Mouse (Mus musculus) adrenal gland, adult 18-20 months (tissue): ENCODE measurements around the gene Ropn1l. TPM values are rescaled to one million over a fixed set of nuclear protein-coding genes. Genes with fewer than 3 reads are reported as not detected.

Experiments
- DNase-seq, 2 experiments: peaks; one replicate each; pipeline ENCODE4 v3.0.0; 2021 to 2022; ENCODE audit warnings: low spot score in 2 of 2
- long read RNA-seq, 2 experiments: library from polyadenylated mRNA; stranded (forward); transcript quantifications; one replicate each; pipeline ENCODE4 v2.0.0; 2021
- total RNA-seq, 2 experiments: library from RNA; stranded (reverse); gene quantifications; 1 replicate in 1 of 2; 2 replicates in 1 of 2; pipeline ENCODE4 v1.2.3; 2021

Gene Ropn1l
- total RNA-seq, result 1 to 10 TPM; 3.7 to 4.9 TPM
- long read RNA-seq, experiment 1, partial matches to known transcripts, result 0 of 1 reads
- long read RNA-seq, experiment 1, other reads (novel, unspliced or antisense), result 0 of 1 reads
- long read RNA-seq, experiment 2, partial matches to known transcripts, result 0 of 1 reads
- long read RNA-seq, experiment 2, other reads (novel, unspliced or antisense), result 0 of 1 reads

GRCm38 (mm10) chr15:31453098-31453916 is at the start of gene Ropn1l:
Ropn1l (minus strand) TSS chr15:31453737.
- DNase-seq, result peak; percentile 92 to 93

- no peak for DNase-seq
These were observed 49.5 kb upstream of the Ropn1l start for GRCm38 (mm10) chr15:31502996-31503395.

GRCm38 (mm10) chr15:31502313-31502712 is 48.8 kb upstream of the Ropn1l start:
- DNase-seq, result no peak

- DNase-seq, result no peak
These were observed 41.3 kb upstream of the Ropn1l start for GRCm38 (mm10) chr15:31494803-31495202.

GRCm38 (mm10) chr15:31494310-31494709 is 40.8 kb upstream of the Ropn1l start:
- no peak for DNase-seq

- DNase-seq, result no peak
These were observed 33.9 kb upstream of the Ropn1l start for GRCm38 (mm10) chr15:31487407-31487806.

GRCm38 (mm10) chr15:31476678-31477077 is 23.1 kb upstream of the Ropn1l start:
- no peak for DNase-seq

GRCm38 (mm10) chr15:31472645-31473574 is 19.4 kb upstream of the Ropn1l start:
- no peak for DNase-seq

- no peak for DNase-seq
These were observed 18.0 kb upstream of the Ropn1l start for GRCm38 (mm10) chr15:31471529-31471928.

- DNase-seq, result no peak
These were observed 16.0 kb upstream of the Ropn1l start for GRCm38 (mm10) chr15:31469497-31469896.

GRCm38 (mm10) chr15:31468806-31469205 is 15.3 kb upstream of the Ropn1l start:
- no peak for DNase-seq

- DNase-seq, result no peak
These were observed 13.2 kb upstream of the Ropn1l start for GRCm38 (mm10) chr15:31466749-31467148.

GRCm38 (mm10) chr15:31466295-31466694 is 12.8 kb upstream of the Ropn1l start:
- DNase-seq, result no peak

GRCm38 (mm10) chr15:31465806-31466205 is 12.3 kb upstream of the Ropn1l start:
- no peak for DNase-seq

GRCm38 (mm10) chr15:31460571-31460970 is 7.0 kb upstream of the Ropn1l start:
- DNase-seq, result no peak

GRCm38 (mm10) chr15:31458081-31458480 is 4.5 kb upstream of the Ropn1l start:
- peak in 1 of 2 experiments; percentile 44 for DNase-seq

GRCm38 (mm10) chr15:31456381-31456780 is 2.8 kb upstream of the Ropn1l start:
- no peak for DNase-seq

GRCm38 (mm10) chr15:31454861-31455295 is 1.3 kb upstream of the Ropn1l start:
- no peak for DNase-seq

- DNase-seq, result no peak
These were observed 741 bp upstream of the Ropn1l start for GRCm38 (mm10) chr15:31454096-31454860.

GRCm38 (mm10) chr15:31452336-31453097 is 1.0 kb downstream of the Ropn1l start:
- no peak for DNase-seq
